Mouse (Mus musculus) hindbrain, embryonic 14.5 days (tissue): ENCODE results near the gene 4930519P11Rik. TPM values are rescaled to one million over a fixed set of nuclear protein-coding genes. Genes with fewer than 3 reads are reported as not detected.

Experiments used
- ATAC-seq: fragments of 200-750 bp; cut with Nextera tagmentation; 2 replicates; pipeline ENCODE4 v1.8.0; 2017; ENCODE audit warnings: moderate number of reproducible peaks, mild to moderate bottlenecking, moderate TSS enrichment, moderate library complexity; ENCODE audit not compliant: low FRiP score
- DNase-seq: peaks from one replicate; pipeline ENCODE4 v3.0.0-alpha.2; 2015; ENCODE audit warnings: low spot score
- H3K27ac ChIP-seq: fragments of 300-500 bp; sonication (generic); 2 replicates; pipeline ENCODE4 v1.5.1; 2014; ENCODE audit warnings: mild to moderate bottlenecking, moderate library complexity
- H3K27me3 ChIP-seq: fragments of 300-500 bp; sonication (generic); 2 replicates; pipeline ENCODE4 v1.6.1; 2014; ENCODE audit warnings: mild to moderate bottlenecking, low read length, mixed read lengths; ENCODE audit not compliant: control insufficient read depth, insufficient read depth
- H3K36me3 ChIP-seq: fragments of 300-500 bp; sonication (generic); replicated peaks from 2 replicates; pipeline ENCODE4 v1.6.1; 2014; ENCODE audit not compliant: control insufficient read depth, insufficient read depth
- H3K4me1 ChIP-seq: fragments of 300-500 bp; sonication (generic); replicated peaks from 2 replicates; pipeline ENCODE4 v1.6.1; 2014; ENCODE audit warnings: antibody characterized with exemption, low read length, mixed read lengths; ENCODE audit not compliant: control insufficient read depth, insufficient read depth
- H3K4me2 ChIP-seq: fragments of 300-500 bp; sonication (generic); replicated peaks from 2 replicates; pipeline ENCODE4 v1.6.1; 2014; ENCODE audit warnings: mild to moderate bottlenecking, moderate library complexity
- H3K4me3 ChIP-seq: fragments of 300-500 bp; sonication (generic); replicated peaks from 2 replicates; pipeline ENCODE4 v1.5.1; 2014; ENCODE audit warnings: mild to moderate bottlenecking, low read length
- H3K9ac ChIP-seq: fragments of 300-500 bp; sonication (generic); 2 replicates; pipeline ENCODE4 v1.6.1; 2014
- H3K9me3 ChIP-seq: fragments of 300-500 bp; sonication (generic); 2 replicates; pipeline ENCODE4 v1.6.1; 2016; ENCODE audit warnings: low read length; ENCODE audit not compliant: control insufficient read depth
- WGBS: fragments of 180-500 bp; shearing (Covaris S2); extraction: QIAGEN DNeasy Blood & Tissue Kit; methylation state at CpG from one replicate; pipeline ENCODE4 v1.1.7; 2014; 5-methylcytosine and 5-hydroxymethylcytosine counted together
- polyA plus RNA-seq: library from polyadenylated mRNA; unstranded; fragments of >200 nt; fragmentation: Nextera tagmentation; extraction: Ambion mirVana; gene quantifications from 2 replicates; pipeline ENCODE4 v1.2.1, GENCODE M21; 2014

Gene 4930519P11Rik
- polyA plus RNA-seq, 1 experiment from 2014 or later = 0.59 TPM

DNA sequence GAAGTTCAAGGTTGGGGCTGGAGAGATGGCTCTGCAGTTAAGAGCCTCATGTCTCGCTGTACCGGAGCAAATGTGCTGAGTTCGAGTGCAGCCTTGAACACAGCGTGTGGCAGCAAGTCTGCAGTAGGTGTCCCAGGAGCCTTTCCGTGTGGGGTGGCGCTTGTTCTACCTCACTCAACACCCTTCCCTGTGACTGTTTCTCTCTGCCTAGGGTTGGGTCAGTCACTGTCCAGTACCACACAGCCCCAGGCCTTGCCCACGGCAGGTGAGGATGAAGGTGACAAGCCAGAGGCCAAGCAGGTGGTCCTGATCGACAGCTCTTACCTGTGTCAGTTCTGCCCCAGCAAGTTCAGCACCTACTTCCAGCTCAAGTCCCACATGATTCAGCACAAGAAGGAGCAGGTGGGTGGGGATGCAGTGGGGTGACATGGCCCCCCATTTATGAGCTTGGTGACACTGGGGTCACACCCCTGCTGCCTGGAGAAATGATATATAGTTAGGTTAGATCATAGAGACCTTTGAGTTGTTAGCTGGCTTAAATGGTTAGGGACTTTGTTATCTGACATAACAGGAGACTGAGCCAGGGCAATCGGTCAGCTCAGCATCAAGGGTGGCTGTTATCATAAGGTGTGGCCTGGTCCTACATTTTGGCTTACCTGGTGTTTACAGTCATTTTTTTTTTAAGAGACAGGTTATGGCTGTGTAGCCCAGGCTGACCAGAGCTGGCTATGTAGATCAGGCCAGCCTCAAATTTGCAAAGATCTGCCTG, 20.8 kb upstream of the 4930519P11Rik start:
- no peaks in the 10 kb centered on the region for H3K4me1 ChIP-seq
- H3K27ac ChIP-seq = no peak overlapping the region
- DNase-seq = no peak
- H3K36me3 ChIP-seq = peaks cover 79% of the 10 kb centered on the region
- no peaks in the 10 kb centered on the region for H3K27me3 ChIP-seq
- H3K4me3 ChIP-seq = no peak overlapping the region
- H3K9ac ChIP-seq = no peak overlapping the region
- H3K4me2 ChIP-seq = no peak overlapping the region
- H3K9me3 ChIP-seq = peaks cover 5% of the 10 kb centered on the region; the same call in 1 of the 2 replicates
- no peak for ATAC-seq
- 96% methylated on average over 9 of the region's 9 CpGs for WGBS

DNA sequence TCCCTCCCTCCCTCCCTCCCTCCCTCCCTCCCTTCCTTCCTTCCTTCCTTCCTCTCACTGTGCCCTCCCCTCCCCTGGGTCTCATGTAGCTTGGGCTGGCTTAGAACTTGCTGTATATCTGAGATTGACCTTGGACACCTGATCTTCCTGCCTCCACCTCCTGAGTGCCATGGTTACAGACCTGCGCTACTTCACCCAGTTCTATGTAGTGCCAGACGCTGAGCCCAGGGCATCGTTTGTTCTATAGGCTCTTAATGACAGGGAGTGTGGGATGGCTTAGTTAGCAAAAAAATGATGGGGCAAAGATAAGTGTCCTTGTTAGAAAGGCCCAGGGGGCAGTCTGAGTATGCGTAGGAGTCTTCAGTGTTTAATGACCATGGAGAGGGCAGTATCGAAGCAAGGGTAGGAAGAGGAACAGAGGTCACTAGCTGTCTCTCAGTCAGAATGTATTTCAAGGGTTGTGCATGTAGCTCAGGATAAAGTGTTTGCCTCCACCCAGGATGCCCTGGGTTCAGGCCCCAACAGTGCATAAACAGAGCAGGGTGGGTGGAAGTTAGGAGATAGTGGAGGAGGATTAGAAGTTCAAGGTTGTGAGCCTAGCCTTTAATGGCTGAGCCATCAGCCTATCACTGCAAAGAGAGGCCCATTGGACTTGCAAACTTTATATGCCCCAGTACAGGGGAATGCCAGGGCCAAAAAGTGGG, 20.0 kb upstream of the 4930519P11Rik start:
- 82% methylated on average over 5 of the region's 5 CpGs for WGBS
- no peaks in the 10 kb centered on the region for H3K4me1 ChIP-seq
- H3K9ac ChIP-seq = no peak overlapping the region
- H3K4me2 ChIP-seq = no peak overlapping the region
- DNase-seq (no peak), ATAC-seq (no peak)
- peaks cover under 1% of the 10 kb centered on the region; the same call in 1 of the 2 replicates for H3K9me3 ChIP-seq
- H3K27ac ChIP-seq = no peak overlapping the region
- H3K36me3 ChIP-seq = peaks cover 81% of the 10 kb centered on the region
- no peaks in the 10 kb centered on the region for H3K27me3 ChIP-seq
- H3K4me3 ChIP-seq = no peak overlapping the region

DNA sequence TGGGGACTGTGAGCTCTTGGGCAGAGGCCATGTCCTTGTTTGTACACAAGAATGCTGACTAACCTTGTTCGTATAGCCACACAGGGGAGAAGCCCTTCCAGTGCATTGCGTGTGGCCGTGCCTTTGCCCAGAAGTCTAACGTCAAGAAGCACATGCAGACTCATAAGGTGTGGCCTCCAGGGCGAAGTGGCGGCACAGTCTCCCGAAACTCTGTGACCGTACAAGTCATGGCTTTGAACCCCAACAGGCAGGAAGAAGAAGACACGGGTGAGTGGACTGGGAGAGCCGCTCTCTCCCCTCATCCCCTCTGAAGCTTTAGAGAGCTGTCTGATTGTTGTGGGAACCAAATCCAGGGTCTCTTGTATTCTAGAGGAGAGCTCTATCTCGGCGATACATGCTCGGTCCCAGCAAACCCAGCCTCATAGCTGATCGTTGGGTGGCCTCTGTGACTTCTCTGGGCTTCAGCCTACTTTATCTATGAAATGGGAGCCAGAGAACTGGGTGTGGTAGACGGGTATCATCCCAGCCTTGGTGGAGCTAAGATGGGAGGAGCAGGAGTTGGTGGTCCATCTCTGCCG, 19.1 kb upstream of the 4930519P11Rik start:
- no peaks in the 10 kb centered on the region for H3K27me3 ChIP-seq
- no peak overlapping the region for H3K27ac ChIP-seq
- no peak overlapping the region for H3K4me3 ChIP-seq
- no peak overlapping the region for H3K4me2 ChIP-seq
- H3K9ac ChIP-seq = no peak overlapping the region
- no peaks in the 10 kb centered on the region for H3K4me1 ChIP-seq
- no peaks in the 10 kb centered on the region for H3K9me3 ChIP-seq
- no peak for ATAC-seq
- no peak for DNase-seq
- 93% methylated on average over 16 of the region's 16 CpGs for WGBS
- peaks cover 78% of the 10 kb centered on the region for H3K36me3 ChIP-seq

DNA sequence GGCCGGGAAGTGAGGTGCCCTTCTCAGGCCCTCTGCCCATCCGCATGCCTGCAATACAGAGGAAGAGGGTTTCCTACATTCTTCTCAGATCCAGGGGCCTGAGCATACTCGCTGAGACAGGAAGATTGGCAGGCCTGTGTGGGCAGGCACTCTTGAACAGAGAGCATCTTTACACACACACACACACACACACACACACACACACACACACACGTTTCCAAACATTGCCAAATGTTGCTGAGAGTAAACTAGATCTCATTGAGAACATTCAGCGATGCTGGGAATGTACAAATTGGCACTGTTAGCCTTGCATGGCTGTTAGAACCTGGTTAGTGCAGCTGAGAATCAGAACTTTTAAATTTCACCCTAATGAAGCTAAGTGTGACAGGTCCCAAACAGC, 17.3 kb upstream of the 4930519P11Rik start:
- Histone ChIP-seq H3K9me3 (no peaks in the 10 kb centered on the region), H3K4me2 (no peak overlapping the region), H3K27me3 (no peaks in the 10 kb centered on the region), H3K4me1 (no peaks in the 10 kb centered on the region), H3K36me3 (peaks cover 82% of the 10 kb centered on the region), H3K27ac (no peak overlapping the region), H3K9ac (no peak overlapping the region), H3K4me3 (no peak overlapping the region)
- DNase-seq (no peak), ATAC-seq (no peak)
- WGBS = 89% methylated on average over 5 of the region's 5 CpGs

DNA sequence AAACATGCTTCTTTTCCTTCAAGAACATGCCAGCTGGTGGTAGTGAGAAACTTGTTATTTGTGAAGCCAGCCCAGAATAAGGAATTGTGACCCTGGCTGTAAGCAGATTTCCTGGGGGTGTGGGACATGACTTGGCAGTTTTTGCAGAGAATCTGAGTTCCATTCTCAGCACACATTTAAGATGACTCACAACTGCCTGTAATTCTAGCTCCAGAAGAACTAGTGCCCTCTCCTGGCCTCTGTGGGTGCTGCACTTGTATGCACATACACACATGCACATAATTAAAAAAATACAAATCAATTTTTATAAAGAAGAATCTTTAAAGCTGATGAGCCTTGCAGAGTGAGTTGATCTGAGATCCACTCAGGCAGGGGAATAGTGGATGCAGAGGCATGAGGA, 10.9 kb upstream of the 4930519P11Rik start:
- H3K36me3 ChIP-seq = peaks cover 64% of the 10 kb centered on the region

DNA sequence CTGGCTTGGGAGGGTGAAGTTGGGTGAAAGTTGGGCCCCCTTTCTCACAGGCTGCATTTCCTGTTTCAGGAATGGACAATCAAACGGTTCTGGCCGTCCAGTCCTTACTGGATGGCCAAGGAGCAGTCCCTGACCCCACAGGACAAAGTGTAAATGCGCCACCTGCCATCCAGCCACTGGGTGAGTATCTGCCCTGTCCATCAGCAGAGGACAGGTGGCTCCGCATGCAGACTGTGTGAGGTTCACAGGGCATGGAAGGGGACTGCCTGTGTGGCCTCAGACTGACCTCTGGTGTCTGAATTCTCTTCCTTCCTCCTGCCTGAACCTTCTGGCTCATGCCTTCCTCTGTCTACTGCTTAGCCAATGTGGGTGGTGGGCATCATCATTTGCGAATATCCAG, 8.4 kb upstream of the 4930519P11Rik start:
- Histone ChIP-seq H3K4me3 (no peak overlapping the region), H3K9me3 (0 out of 2 replicates have a peak, but pooled peaks cover 3% of the 10 kb centered on the region), H3K9ac (no peak overlapping the region), H3K27me3 (no peaks in the 10 kb centered on the region), H3K36me3 (peaks cover 53% of the 10 kb centered on the region), H3K4me2 (no peak overlapping the region), H3K4me1 (no peaks in the 10 kb centered on the region), H3K27ac (no peak overlapping the region)
- DNase-seq (no peak), ATAC-seq (no peak)
- 90% methylated on average over 5 of the region's 5 CpGs for WGBS

More for the DNA sequence above, 10.9 kb upstream of the 4930519P11Rik start:
- Histone ChIP-seq H3K4me2 (no peak overlapping the region), H3K4me3 (no peak overlapping the region), H3K4me1 (no peaks in the 10 kb centered on the region), H3K27ac (no peak overlapping the region), H3K9me3 (0 out of 2 replicates have a peak, but pooled peaks cover 3% of the 10 kb centered on the region), H3K27me3 (no peaks in the 10 kb centered on the region), H3K9ac (no peak overlapping the region)
- ATAC-seq (no peak), DNase-seq (no peak)

DNA sequence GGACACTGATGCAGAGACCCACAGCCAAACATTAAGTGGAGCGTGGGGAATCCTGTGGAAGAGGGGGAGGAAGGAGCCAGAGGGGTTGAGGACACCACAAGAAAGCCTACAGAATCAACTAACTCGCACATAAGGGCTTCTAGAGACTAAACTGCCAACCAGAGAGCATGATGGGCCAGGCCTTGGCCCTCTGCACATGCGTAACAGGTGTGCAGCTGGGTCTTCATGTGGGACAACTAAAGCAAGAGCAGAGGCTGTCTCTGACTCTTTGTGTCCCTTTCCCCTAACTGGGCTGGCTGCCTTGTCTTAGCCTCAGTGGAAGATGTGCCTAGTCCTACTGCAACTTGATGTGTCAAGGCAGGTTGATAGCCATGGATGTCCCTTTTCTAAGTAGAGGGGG, 3.8 kb upstream of the 4930519P11Rik start:
- Histone ChIP-seq H3K4me1 (peaks cover 15% of the 10 kb centered on the region), H3K4me3 (no peak overlapping the region), H3K9me3 (no peaks in the 10 kb centered on the region), H3K27ac (no peak overlapping the region), H3K36me3 (peaks cover 9% of the 10 kb centered on the region), H3K9ac (no peak overlapping the region), H3K4me2 (no peak overlapping the region), H3K27me3 (no peaks in the 10 kb centered on the region)
- WGBS = 89% methylated on average over 3 of the region's 3 CpGs
- no peak for DNase-seq
- ATAC-seq = no peak

DNA sequence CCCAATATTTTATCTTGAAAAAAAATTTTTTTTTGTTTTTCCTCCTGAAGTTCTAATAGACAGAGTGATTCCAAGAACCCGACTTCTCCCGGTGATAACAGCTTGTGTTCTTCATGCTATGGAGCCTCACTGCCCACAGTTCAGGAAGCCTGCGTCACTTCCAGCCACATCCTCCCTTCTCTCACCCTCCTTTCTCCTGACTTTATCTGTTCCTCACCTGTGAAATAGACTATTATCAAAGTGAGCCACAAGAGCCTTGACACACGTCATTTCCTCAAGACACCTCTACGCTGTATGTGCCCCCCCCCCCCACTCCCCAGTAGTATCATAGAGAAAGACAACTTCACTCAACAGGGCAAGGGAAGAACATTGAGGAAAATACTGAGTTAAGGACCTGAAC, 2.4 kb upstream of the 4930519P11Rik start:
- Histone ChIP-seq H3K4me1 (peaks cover 15% of the 10 kb centered on the region), H3K9ac (no peak overlapping the region), H3K4me2 (no peak overlapping the region), H3K27ac (no peak overlapping the region), H3K27me3 (no peaks in the 10 kb centered on the region), H3K9me3 (no peaks in the 10 kb centered on the region), H3K36me3 (peaks cover 9% of the 10 kb centered on the region; the same call in 1 of the 2 replicates), H3K4me3 (no peak overlapping the region)
- no peak for DNase-seq
- no peak for ATAC-seq
- 93% methylated on average over 5 of the region's 5 CpGs for WGBS

DNA sequence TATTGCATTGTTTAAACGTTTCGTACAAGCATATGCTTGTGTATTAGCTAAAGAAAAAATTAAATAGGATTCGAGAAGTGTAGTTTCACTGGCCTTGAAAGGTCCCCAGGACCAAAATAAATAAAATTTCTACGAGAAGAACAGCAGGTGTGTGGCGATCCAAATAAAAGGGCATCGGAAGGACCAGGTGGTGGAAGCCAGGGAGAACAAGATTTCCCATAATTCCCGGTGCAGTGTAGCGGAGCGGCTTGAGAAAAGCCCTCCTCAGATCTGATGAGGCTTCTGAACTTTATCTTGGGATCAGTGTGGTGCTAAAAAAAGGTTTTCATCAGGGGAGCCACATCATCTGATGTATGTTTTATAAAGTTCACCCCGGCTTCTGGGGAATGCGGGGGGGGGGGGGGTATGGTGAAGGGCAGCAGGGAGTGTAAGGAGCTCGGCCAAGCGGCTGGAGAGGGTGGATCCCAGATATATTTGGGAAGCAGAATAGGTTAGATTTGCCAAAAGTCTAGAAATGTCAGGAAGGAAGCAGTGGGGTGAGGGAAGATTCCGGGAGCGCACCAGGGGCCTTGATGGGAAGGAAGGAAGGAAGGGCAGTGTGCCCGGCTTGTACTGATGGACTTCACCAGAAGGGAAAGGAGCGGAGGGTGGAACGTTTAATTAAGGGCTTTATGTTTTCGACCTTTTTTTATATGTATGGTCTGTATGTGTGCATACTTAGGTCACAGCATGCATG, 1.8 kb upstream of the 4930519P11Rik start:
- no peaks in the 10 kb centered on the region for H3K9me3 ChIP-seq
- ATAC-seq = no peak
- WGBS = 70% methylated on average over 19 of the region's 19 CpGs
- peaks cover 9% of the 10 kb centered on the region; the same call in 1 of the 2 replicates for H3K36me3 ChIP-seq
- no peaks in the 10 kb centered on the region for H3K27me3 ChIP-seq
- H3K9ac ChIP-seq = peak overlapping the region; percentile 91; the same call in 1 of the 2 replicates
- no peak for DNase-seq
- no peak overlapping the region for H3K4me3 ChIP-seq
- H3K4me2 ChIP-seq = peak overlapping the region; percentile 91
- H3K27ac ChIP-seq = peak overlapping the region; percentile 99; the same call in 1 of the 2 replicates
- H3K4me1 ChIP-seq = peaks cover 15% of the 10 kb centered on the region
